Comparison of ENCODE assay signal across 10 mouse cellular contexts in genomic region chr5:116497205-116497604, GRCm38 (mm10).
A peak's percentile ranks its signal among the peaks of the same experiment; 100 is the strongest.
DNase-seq lines count a peak whose midpoint lies in the region; ATAC-seq lines count a peak whose summit lies in the region.
"Had no signal": no experiment of that assay in that cellular context is flagged by ENCODE, and none has a peak within 500 bp of the region (broad histone marks: within the 10 kb centered on the region; RNA-seq: fewer than 3 reads in every experiment).

No protein-coding gene starts in this region.

- no peaks in the 10 kb centered on the region for H3K9me3 ChIP-seq in forebrain, embryonic 10.5 days
- H3K9me3 ChIP-seq in forebrain, embryonic 13.5 days (replicated peaks): no peaks in the 10 kb centered on the region
- no peaks in the 10 kb centered on the region for H3K9me3 ChIP-seq in embryonic facial prominence, embryonic 10.5 days

- no peaks in the 10 kb centered on the region for H3K36me3 ChIP-seq in forebrain, embryonic 10.5 days (replicated peaks)
- H3K36me3 ChIP-seq in forebrain, embryonic 13.5 days (ENCODE audit: poor library complexity, severe bottlenecking): no peaks in the 10 kb centered on the region
- no peaks in the 10 kb centered on the region for H3K36me3 ChIP-seq in embryonic facial prominence, embryonic 10.5 days (replicated peaks)

- H3K27ac ChIP-seq in forebrain, embryonic 10.5 days: peak overlapping the region; percentile 25; the same call in 1 of the 2 replicates
- no peak overlapping the region for H3K27ac ChIP-seq in forebrain, embryonic 13.5 days
- H3K27ac ChIP-seq in embryonic facial prominence, embryonic 10.5 days (replicated peaks): 0 out of 2 replicates have a peak overlapping the region, but pooled peaks have one; percentile 19

- 53% methylated on average over 7 of the region's 7 CpGs for whole genome bisulfite sequencing in forebrain, embryonic 10.5 days
- 50% methylated on average over 7 of the region's 7 CpGs for WGBS in forebrain, embryonic 13.5 days
- 24% methylated on average over 7 of the region's 7 CpGs for WGBS in embryonic facial prominence, embryonic 10.5 days

- ATAC-seq in forebrain, embryonic 13.5 days: no peak

- peaks cover 11% of the 10 kb centered on the region for H3K27me3 ChIP-seq in forebrain, embryonic 10.5 days (ENCODE audit: poor library complexity, severe bottlenecking)
- no peaks in the 10 kb centered on the region for H3K27me3 ChIP-seq in forebrain, embryonic 13.5 days
- no peaks in the 10 kb centered on the region for H3K27me3 ChIP-seq in embryonic facial prominence, embryonic 10.5 days (replicated peaks; ENCODE audit: low read depth, poor library complexity, severe bottlenecking)

- H3K4me2 ChIP-seq in forebrain, embryonic 13.5 days: no peak overlapping the region
- H3K4me2 ChIP-seq: lung, embryonic 14.5 days had no signal

- H3K4me3 ChIP-seq in forebrain, embryonic 10.5 days: no peak overlapping the region
- no peak overlapping the region for H3K4me3 ChIP-seq in forebrain, embryonic 13.5 days
- H3K4me3 ChIP-seq in embryonic facial prominence, embryonic 10.5 days: peak overlapping the region; percentile 2; the same call in 1 of the 2 replicates

- H3K9ac ChIP-seq in forebrain, embryonic 13.5 days: no peak overlapping the region
- H3K9ac ChIP-seq: lung, embryonic 14.5 days had no signal

- H3K4me1 ChIP-seq in forebrain, embryonic 10.5 days: peaks cover 49% of the 10 kb centered on the region
- peaks cover 60% of the 10 kb centered on the region for H3K4me1 ChIP-seq in forebrain, embryonic 13.5 days
- peaks cover 26% of the 10 kb centered on the region for H3K4me1 ChIP-seq in embryonic facial prominence, embryonic 10.5 days

- DNase-seq in forebrain, embryonic 10.5 days (ENCODE audit: extremely low spot score, low spot score): no peak
- DNase-seq in ES-CJ7 (ENCODE audit: low read depth, low spot score): peak; percentile 81
- DNase-seq in embryonic facial prominence, embryonic 10.5 days (ENCODE audit: low spot score): peak; percentile 51
- peak; percentile 50 to 56 for DNase-seq in kidney, postnatal 4 days
- DNase-seq in frontal cortex, postnatal 10 days (ENCODE audit: low spot score in 2 of 2): no peak
- DNase-seq in spleen, postnatal 36 days (ENCODE audit: low spot score in 2 of 2): no peak
- no peak for DNase-seq in gastrocnemius, adult 18-20 months (ENCODE audit: low spot score)
- DNase-seq: gastrocnemius, postnatal 36 days; lung, embryonic 14.5 days had no signal

Comparison
In these comparisons a context has a peak if more than half of its experiments do, and no peak if none do; other contexts are left out.
1. DNase-seq: peak in ES-CJ7 (single experiment), embryonic facial prominence, embryonic 10.5 days (single experiment) and kidney, postnatal 4 days (2 of 2); none in forebrain, embryonic 10.5 days (single experiment), frontal cortex, postnatal 10 days (0 of 2), spleen, postnatal 36 days (0 of 2) and gastrocnemius, adult 18-20 months (single experiment).